Mouse (Mus musculus) stomach, embryonic 15.5 days (tissue): Measurements from ENCODE around the gene Ruvbl2. TPM values are rescaled to one million over a fixed set of nuclear protein-coding genes. Genes with fewer than 3 reads are reported as not detected.

ENCODE experiments used
- ATAC-seq: fragments of 200-750 bp; cut with Nextera tagmentation; 2 replicates; pipeline ENCODE4 v1.8.0; 2017; ENCODE audit warnings: low read depth, moderate number of reproducible peaks, moderate TSS enrichment; ENCODE audit not compliant: insufficient read depth, low FRiP score
- H3K27ac ChIP-seq: fragments of 300-500 bp; sonication (generic); 2 replicates; pipeline ENCODE4 v1.5.1; 2015; ENCODE audit warnings: mild to moderate bottlenecking, inconsistent platforms
- H3K27me3 ChIP-seq: fragments of 300-500 bp; sonication (generic); replicated peaks from 2 replicates; pipeline ENCODE4 v1.6.1; 2015; ENCODE audit warnings: inconsistent platforms
- H3K36me3 ChIP-seq: fragments of 300-500 bp; sonication (generic); 2 replicates; pipeline ENCODE4 v1.6.1; 2015; ENCODE audit warnings: inconsistent platforms
- H3K4me1 ChIP-seq: fragments of 300-500 bp; sonication (generic); 2 replicates; pipeline ENCODE4 v1.6.1; 2015; ENCODE audit warnings: inconsistent platforms
- H3K4me2 ChIP-seq: fragments of 300-500 bp; sonication (generic); 2 replicates; pipeline ENCODE4 v1.6.1; 2015; ENCODE audit warnings: mild to moderate bottlenecking, inconsistent platforms
- H3K4me3 ChIP-seq: fragments of 300-500 bp; sonication (generic); replicated peaks from 2 replicates; pipeline ENCODE4 v1.5.1; 2015; ENCODE audit warnings: inconsistent platforms
- H3K9ac ChIP-seq: fragments of 300-500 bp; sonication (generic); 2 replicates; pipeline ENCODE4 v1.6.1; 2015; ENCODE audit warnings: inconsistent platforms
- H3K9me3 ChIP-seq: fragments of 300-500 bp; sonication (generic); 2 replicates; pipeline ENCODE4 v1.6.1; 2016; ENCODE audit warnings: inconsistent platforms
- WGBS: fragments of 180-500 bp; shearing (Covaris S2); methylation state at CpG from one replicate; pipeline ENCODE4 v1.1.7; 2015; 5-methylcytosine and 5-hydroxymethylcytosine counted together
- microRNA-seq: library from miRNA; unstranded; fragments of <30 nt; microRNA quantifications from one replicate; pipeline ENCODE4, GENCODE M21; 2016
- polyA plus RNA-seq: library from polyadenylated mRNA; unstranded; fragments of >200 nt; fragmentation: Nextera tagmentation; extraction: Ambion mirVana; gene quantifications from 2 replicates; pipeline ENCODE4 v1.2.1, GENCODE M21; 2015

Ruvbl2 gene
- polyA plus RNA-seq, 1 experiment from 2014 or later, result 127 TPM

- peaks cover 48% of the 10 kb centered on the region for H3K36me3 ChIP-seq
Observed at GRCm38 (mm10) chr7:45374620-45375019, 63.3 kb downstream of the Ruvbl2 start.

GRCm38 (mm10) chr7:45372371-45372770 is 65.5 kb downstream of the Ruvbl2 start:
- H3K4me2 ChIP-seq, result no peak overlapping the region
- no peak overlapping the region for H3K9ac ChIP-seq
- ATAC-seq, result no peak
- H3K4me1 ChIP-seq, result peaks cover 19% of the 10 kb centered on the region
- H3K36me3 ChIP-seq, result peaks cover 30% of the 10 kb centered on the region
- peaks cover 12% of the 10 kb centered on the region for H3K27me3 ChIP-seq
- H3K4me3 ChIP-seq, result no peak overlapping the region
- WGBS, result 81% methylated on average over 5 of the region's 5 CpGs
- H3K27ac ChIP-seq, result no peak overlapping the region
- H3K9me3 ChIP-seq, result no peaks in the 10 kb centered on the region

More at GRCm38 (mm10) chr7:45374620-45375019, 63.3 kb downstream of the Ruvbl2 start:
- WGBS, result 89% methylated on average over 8 of the region's 8 CpGs
- H3K9ac ChIP-seq, result no peak overlapping the region
- no peaks in the 10 kb centered on the region for H3K27me3 ChIP-seq
- no peak for ATAC-seq
- no peaks in the 10 kb centered on the region for H3K9me3 ChIP-seq
- peaks cover 10% of the 10 kb centered on the region; the same call in 1 of the 2 replicates for H3K4me1 ChIP-seq
- H3K27ac ChIP-seq, result no peak overlapping the region
- no peak overlapping the region for H3K4me3 ChIP-seq
- no peak overlapping the region for H3K4me2 ChIP-seq

Small RNAs within 50 kb of the gene (microRNA-seq; reads per million reads assigned to microRNA genes)
- not detected for gene Gm22133

Other genes starting within 250 kb of the Ruvbl2 start
- gene Ccdc155, start 233.2 kb downstream of the Ruvbl2 start, polyA plus RNA-seq, result 0.55 and 0.64 TPM in 2 replicates
- 1.1 and 1.4 TPM in 2 replicates for gene Dkkl1, start 225.9 kb downstream of the Ruvbl2 start, polyA plus RNA-seq
- 123 and 141 TPM in 2 replicates for gene Tead2, start 222.3 kb downstream of the Ruvbl2 start, polyA plus RNA-seq
- 4.2 and 7.1 TPM in 2 replicates for gene Cd37, start 199.0 kb downstream of the Ruvbl2 start, polyA plus RNA-seq
- gene Slc6a16, start 197.0 kb downstream of the Ruvbl2 start, polyA plus RNA-seq, result not detected in 2 replicates
- gene Slc6a21, start 160.6 kb downstream of the Ruvbl2 start, polyA plus RNA-seq, result not detected in 2 replicates
- gene Trpm4, start 104.3 kb downstream of the Ruvbl2 start, polyA plus RNA-seq, result 23.9 and 26.9 TPM in 2 replicates
- gene Hrc, start 102.8 kb downstream of the Ruvbl2 start, polyA plus RNA-seq, result 1.4 and 1.5 TPM in 2 replicates
- gene Ppfia3, start 71.1 kb downstream of the Ruvbl2 start, polyA plus RNA-seq, result 4.8 and 5.6 TPM in 2 replicates
- 3.5 and 4.0 TPM in 2 replicates for gene Lin7b, start 67.5 kb downstream of the Ruvbl2 start, polyA plus RNA-seq
- 225 and 247 TPM in 2 replicates for gene Snrnp70, start 42.4 kb downstream of the Ruvbl2 start, polyA plus RNA-seq
- gene Kcna7, start 32.4 kb downstream of the Ruvbl2 start, polyA plus RNA-seq, result 0.08 TPM in 1 of 2 replicates, not detected in the other
- gene Ntf5, start 24.4 kb downstream of the Ruvbl2 start, polyA plus RNA-seq, result 2.6 and 2.7 TPM in 2 replicates
- 0.62 TPM in 1 of 2 replicates, not detected in the other for gene Lhb, start 17.3 kb downstream of the Ruvbl2 start, polyA plus RNA-seq
- gene Gys1, start 3.3 kb downstream of the Ruvbl2 start, polyA plus RNA-seq, result 34.3 and 37.7 TPM in 2 replicates
- 4,747 and 4,817 TPM in 2 replicates for gene Ftl1, start 21.8 kb upstream of the Ruvbl2 start, polyA plus RNA-seq
- gene Bax, start 28.8 kb upstream of the Ruvbl2 start, polyA plus RNA-seq, result 157 and 168 TPM in 2 replicates
- gene Tulp2, start 43.8 kb upstream of the Ruvbl2 start, polyA plus RNA-seq, result 1.4 and 1.8 TPM in 2 replicates
- not detected in 2 replicates for gene Gm45808, start 48.7 kb upstream of the Ruvbl2 start, polyA plus RNA-seq
- 3.5 and 3.7 TPM in 2 replicates for gene Dhdh, start 50.7 kb upstream of the Ruvbl2 start, polyA plus RNA-seq
- 214 and 230 TPM in 2 replicates for gene Nucb1, start 72.3 kb upstream of the Ruvbl2 start, polyA plus RNA-seq
- gene Ppp1r15a, start 88.2 kb upstream of the Ruvbl2 start, polyA plus RNA-seq, result 21.1 and 36.1 TPM in 2 replicates
- gene Plekha4, start 88.2 kb upstream of the Ruvbl2 start, polyA plus RNA-seq, result 2.9 TPM in 2 replicates
- gene Hsd17b14, start 116.8 kb upstream of the Ruvbl2 start, polyA plus RNA-seq, result 2.2 and 3.9 TPM in 2 replicates
- gene Bcat2, start 132.1 kb upstream of the Ruvbl2 start, polyA plus RNA-seq, result 78.8 and 87.1 TPM in 2 replicates
- 0.18 and 0.41 TPM in 2 replicates for gene Fgf21, start 177.4 kb upstream of the Ruvbl2 start, polyA plus RNA-seq
- 0.76 and 0.84 TPM in 2 replicates for gene Fut1, start 179.2 kb upstream of the Ruvbl2 start, polyA plus RNA-seq
- 0.19 and 0.31 TPM in 2 replicates for gene Izumo1, start 183.7 kb upstream of the Ruvbl2 start, polyA plus RNA-seq
- gene Rasip1, start 189.4 kb upstream of the Ruvbl2 start, polyA plus RNA-seq, result 11.0 and 11.6 TPM in 2 replicates
- gene Mamstr, start 201.9 kb upstream of the Ruvbl2 start, polyA plus RNA-seq, result 7.4 and 9.5 TPM in 2 replicates
- gene Fut2, start 228.3 kb upstream of the Ruvbl2 start, polyA plus RNA-seq, result 5.2 and 6.7 TPM in 2 replicates
- gene Ntn5, start 245.9 kb upstream of the Ruvbl2 start, polyA plus RNA-seq, result 0.70 and 1.0 TPM in 2 replicates